Mouse (Mus musculus) heart, embryonic 16.5 days (tissue): ENCODE data around the gene Scn5a. TPM values are rescaled to one million over a fixed set of nuclear protein-coding genes. Genes with fewer than 3 reads are reported as not detected.

ENCODE experiments used
- ATAC-seq: fragments of 200-750 bp; cut with Nextera tagmentation; replicated peaks from 2 replicates; pipeline ENCODE4 v1.8.0; 2017; ENCODE audit warnings: moderate number of reproducible peaks; ENCODE audit not compliant: insufficient read depth, low FRiP score; ENCODE audit errors: extremely low read depth
- H3K27ac ChIP-seq: fragments of 300-500 bp; sonication (generic); 2 replicates; pipeline ENCODE4 v1.5.1; 2014; ENCODE audit warnings: mild to moderate bottlenecking, low read length, control low read depth, moderate library complexity
- H3K27me3 ChIP-seq: fragments of 300-500 bp; sonication (generic); 2 replicates; pipeline ENCODE4 v1.6.1; 2014; ENCODE audit warnings: low read length, mixed read lengths; ENCODE audit not compliant: control insufficient read depth, insufficient read depth
- H3K36me3 ChIP-seq: fragments of 300-500 bp; sonication (generic); 2 replicates; pipeline ENCODE4 v1.6.1; 2014; ENCODE audit not compliant: control insufficient read depth, insufficient read depth
- H3K4me1 ChIP-seq: fragments of 300-500 bp; sonication (generic); 2 replicates; pipeline ENCODE4 v1.6.1; 2014; ENCODE audit warnings: low read length, mixed read lengths; ENCODE audit not compliant: control insufficient read depth, insufficient read depth
- H3K4me2 ChIP-seq: fragments of 300-500 bp; sonication (generic); 2 replicates; pipeline ENCODE4 v1.6.1; 2014; ENCODE audit warnings: low read depth, mild to moderate bottlenecking, control low read depth, low read length
- H3K4me3 ChIP-seq: fragments of 300-500 bp; sonication (generic); 2 replicates; pipeline ENCODE4 v1.5.1; 2014; ENCODE audit warnings: mild to moderate bottlenecking, control low read depth, low read length
- H3K9ac ChIP-seq: fragments of 300-500 bp; sonication (generic); 2 replicates; pipeline ENCODE4 v1.6.1; 2014; ENCODE audit warnings: low read length, control low read depth
- H3K9me3 ChIP-seq: fragments of 300-500 bp; sonication (generic); replicated peaks from 2 replicates; pipeline ENCODE4 v1.6.1; 2016; ENCODE audit warnings: low read length; ENCODE audit not compliant: control insufficient read depth
- WGBS: fragments of 180-500 bp; shearing (Covaris S2); extraction: QIAGEN DNeasy Blood & Tissue Kit; methylation state at CpG from one replicate; pipeline ENCODE4 v1.1.7; 2014; 5-methylcytosine and 5-hydroxymethylcytosine counted together
- polyA plus RNA-seq: library from polyadenylated mRNA; unstranded; fragments of >200 nt; fragmentation: Nextera tagmentation; extraction: Ambion mirVana; gene quantifications from 2 replicates; pipeline ENCODE4 v1.2.1, GENCODE M21; 2015

The Scn5a gene
- polyA plus RNA-seq, 1 experiment from 2014 or later, result 7.5 TPM

GRCm38 (mm10) chr9:119589592-119589991 lies 10.8 kb upstream of the Scn5a start:
- H3K9ac ChIP-seq, result no peak overlapping the region
- no peak for ATAC-seq
- WGBS, result 87% methylated on average over 8 of the region's 8 CpGs

DNA sequence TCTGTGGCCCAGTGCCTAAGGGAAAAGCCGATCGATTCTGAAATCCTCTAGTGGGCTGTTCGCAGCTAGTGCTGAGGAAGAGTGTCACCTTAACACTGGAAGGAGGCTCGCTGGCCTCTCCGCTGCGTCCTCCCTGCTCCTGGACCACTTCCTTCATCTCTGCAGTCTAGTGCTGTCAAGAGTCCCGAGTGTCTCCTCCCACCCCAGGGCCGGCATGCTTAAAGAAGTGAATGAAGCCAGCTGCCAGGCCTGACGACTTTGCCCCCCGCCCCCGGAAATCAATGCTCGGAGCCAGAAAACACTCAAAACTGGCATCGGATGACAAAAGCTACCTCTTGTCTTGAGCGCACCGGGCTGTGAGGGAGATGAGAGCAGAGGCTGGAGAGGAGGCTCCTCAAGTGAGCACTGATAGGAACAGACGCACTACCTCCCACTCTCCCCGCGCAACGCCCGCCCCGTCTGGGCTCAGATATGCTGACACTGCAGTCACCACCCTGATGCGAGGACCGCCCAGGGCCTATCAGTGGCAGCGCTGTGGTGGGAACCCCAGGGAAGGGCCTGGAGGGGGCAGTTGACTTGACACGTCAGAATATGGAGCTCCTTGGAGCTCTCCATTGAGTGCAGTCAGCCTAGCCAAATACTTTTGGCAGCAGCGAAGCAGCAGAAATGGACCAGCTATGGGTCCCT lies 10.1 kb upstream of the Scn5a start:
- H3K36me3 ChIP-seq, result no peaks in the 10 kb centered on the region
- H3K9ac ChIP-seq, result no peak overlapping the region
- peak overlapping the region; percentile 49 for H3K4me2 ChIP-seq
- H3K9me3 ChIP-seq, result no peaks in the 10 kb centered on the region
- peak overlapping the region; percentile 5 for H3K4me3 ChIP-seq
- H3K4me1 ChIP-seq, result peaks cover 5% of the 10 kb centered on the region
- H3K27me3 ChIP-seq, result peaks cover 19% of the 10 kb centered on the region
- ATAC-seq, result peak; percentile 55; the same call in 1 of the 2 replicates
- WGBS, result 15% methylated on average over 26 of the region's 26 CpGs
- no peak overlapping the region for H3K27ac ChIP-seq

More at GRCm38 (mm10) chr9:119589592-119589991, 10.8 kb upstream of the Scn5a start:
- no peak overlapping the region for H3K4me2 ChIP-seq
- no peaks in the 10 kb centered on the region for H3K9me3 ChIP-seq
- peaks cover 5% of the 10 kb centered on the region for H3K4me1 ChIP-seq
- H3K27ac ChIP-seq, result no peak overlapping the region
- H3K36me3 ChIP-seq, result no peaks in the 10 kb centered on the region
- peaks cover 19% of the 10 kb centered on the region for H3K27me3 ChIP-seq
- H3K4me3 ChIP-seq, result no peak overlapping the region

DNA sequence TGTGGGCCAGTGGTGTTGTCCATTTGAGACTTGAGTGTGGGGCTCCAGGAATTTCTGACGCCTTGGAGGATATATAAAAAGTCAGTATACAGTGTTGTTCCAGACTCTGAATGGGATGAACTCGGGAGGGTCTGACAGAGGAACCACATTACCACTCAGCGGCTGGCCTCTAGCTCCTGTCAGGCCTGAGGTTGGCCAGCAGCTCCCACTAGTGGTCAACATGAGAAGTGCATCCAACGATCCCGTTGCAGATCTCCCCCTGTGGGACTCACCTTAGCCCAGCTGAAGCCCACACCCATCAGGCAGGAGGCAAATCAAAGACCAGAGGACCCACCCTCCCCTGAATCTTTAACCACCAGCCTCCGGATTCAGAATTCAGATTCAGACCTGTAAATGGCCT lies 1.9 kb upstream of the Scn5a start:
- ATAC-seq, result 0 out of 2 replicates have a peak, but pooled peaks have one; percentile 9
- Histone ChIP-seq H3K9ac (no peak overlapping the region), H3K27me3 (peaks cover 46% of the 10 kb centered on the region), H3K36me3 (no peaks in the 10 kb centered on the region), H3K9me3 (no peaks in the 10 kb centered on the region), H3K27ac (no peak overlapping the region), H3K4me1 (peaks cover 15% of the 10 kb centered on the region), H3K4me2 (no peak overlapping the region), H3K4me3 (no peak overlapping the region)
- under 1% methylated on average over 6 of the region's 6 CpGs for WGBS

- Histone ChIP-seq H3K9me3 (no peaks in the 10 kb centered on the region), H3K27me3 (peaks cover 48% of the 10 kb centered on the region), H3K4me2 (no peak overlapping the region), H3K9ac (no peak overlapping the region), H3K27ac (no peak overlapping the region), H3K36me3 (no peaks in the 10 kb centered on the region), H3K4me3 (no peak overlapping the region), H3K4me1 (peaks cover 19% of the 10 kb centered on the region)
- no peak for ATAC-seq
- 83% methylated on average over 17 of the region's 17 CpGs for WGBS
Observed at GRCm38 (mm10) chr9:119580187-119580586, 1.4 kb upstream of the Scn5a start.

DNA sequence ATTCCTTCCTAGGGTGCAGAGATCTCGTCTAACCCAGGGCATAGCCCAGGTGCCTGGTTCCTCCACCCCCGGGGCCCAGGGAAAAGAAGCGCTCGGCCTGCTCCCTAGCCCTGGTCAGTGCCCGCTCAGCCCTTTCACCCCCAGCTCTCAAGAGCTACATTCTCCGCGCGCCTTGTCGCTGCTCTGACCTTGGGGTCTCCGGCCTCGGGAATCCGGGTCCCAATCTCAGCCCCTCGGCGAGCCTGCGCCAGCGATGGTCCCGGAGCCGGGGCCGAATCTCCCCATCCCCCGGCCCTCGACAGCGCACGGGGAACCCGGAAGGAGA lies 543 bp downstream of the Scn5a start:
- Histone ChIP-seq H3K27ac (peak overlapping the region; percentile 25), H3K36me3 (no peaks in the 10 kb centered on the region), H3K4me1 (peaks cover 36% of the 10 kb centered on the region), H3K4me2 (peak overlapping the region; percentile 91), H3K27me3 (peaks cover 52% of the 10 kb centered on the region), H3K4me3 (peak overlapping the region; percentile 75), H3K9me3 (no peaks in the 10 kb centered on the region), H3K9ac (peak overlapping the region; percentile 87)
- 2% methylated on average over 23 of the region's 24 CpGs for WGBS
- ATAC-seq, result peak; percentile 21; the same call in 1 of the 2 replicates

GRCm38 (mm10) chr9:119576977-119577376 lies 1.8 kb downstream of the Scn5a start:
- Histone ChIP-seq H3K27me3 (peaks cover 58% of the 10 kb centered on the region), H3K9me3 (no peaks in the 10 kb centered on the region), H3K4me2 (peak overlapping the region; percentile 91), H3K27ac (no peak overlapping the region), H3K4me1 (peaks cover 45% of the 10 kb centered on the region), H3K9ac (no peak overlapping the region), H3K4me3 (peak overlapping the region; percentile 75; the same call in 1 of the 2 replicates), H3K36me3 (no peaks in the 10 kb centered on the region)
- ATAC-seq, result no peak
- WGBS, result 88% methylated on average over 2 of the region's 2 CpGs

DNA sequence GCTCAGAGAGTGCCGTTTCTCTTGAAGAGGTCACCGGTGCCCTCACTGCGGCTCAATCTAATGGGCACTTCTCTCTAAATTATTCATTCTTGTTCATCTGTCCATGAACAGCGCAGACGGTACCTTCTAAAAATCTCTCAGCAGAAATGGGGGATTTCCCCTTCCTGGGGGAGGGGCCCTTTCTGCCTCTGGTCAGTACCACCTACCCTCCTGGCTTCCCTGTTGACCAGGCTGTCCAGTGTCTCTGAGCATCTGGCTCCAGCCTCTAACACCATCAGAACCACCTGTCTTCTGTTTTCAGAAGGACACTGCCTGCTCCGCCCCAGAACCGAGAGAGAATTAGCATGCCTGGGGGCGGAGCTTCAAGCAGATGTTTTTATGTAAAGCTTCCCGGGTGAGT lies 3.1 kb downstream of the Scn5a start:
- no peak overlapping the region for H3K9ac ChIP-seq
- WGBS, result 56% methylated on average over 9 of the region's 9 CpGs
- H3K27ac ChIP-seq, result no peak overlapping the region
- peaks cover 48% of the 10 kb centered on the region for H3K4me1 ChIP-seq
- no peaks in the 10 kb centered on the region for H3K36me3 ChIP-seq
- no peak overlapping the region; the same call in 1 of the 2 replicates for H3K4me2 ChIP-seq
- H3K4me3 ChIP-seq, result no peak overlapping the region
- H3K27me3 ChIP-seq, result peaks cover 56% of the 10 kb centered on the region
- ATAC-seq, result no peak
- no peaks in the 10 kb centered on the region for H3K9me3 ChIP-seq

DNA sequence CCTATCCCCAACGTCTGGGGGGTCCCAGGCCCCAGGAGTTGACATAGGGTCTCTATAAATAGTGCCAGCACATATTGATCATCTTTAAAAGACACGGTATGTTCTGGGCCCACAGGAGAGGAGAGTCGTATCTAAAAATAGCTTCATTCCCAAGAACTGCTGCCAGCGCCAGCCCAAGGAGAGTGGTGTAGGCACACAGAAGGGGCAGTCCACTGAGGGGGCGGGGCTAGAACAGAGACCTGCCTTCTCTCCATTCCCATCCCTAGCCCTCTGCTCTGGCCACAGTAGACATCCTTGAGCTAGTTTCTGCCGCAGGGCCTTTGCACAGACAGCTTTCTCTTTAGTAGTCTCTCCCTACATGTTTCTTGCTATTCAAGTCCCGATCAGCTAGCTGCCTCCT lies 4.5 kb downstream of the Scn5a start:
- H3K4me1 ChIP-seq, result peaks cover 48% of the 10 kb centered on the region
- H3K36me3 ChIP-seq, result no peaks in the 10 kb centered on the region
- H3K4me2 ChIP-seq, result peak overlapping the region; percentile 34; the same call in 1 of the 2 replicates
- H3K27ac ChIP-seq, result peak overlapping the region; percentile 52
- H3K27me3 ChIP-seq, result peaks cover 54% of the 10 kb centered on the region
- 52% methylated on average over 7 of the region's 7 CpGs for WGBS
- 0 out of 2 replicates have a peak, but pooled peaks have one; percentile 39 for ATAC-seq
- H3K4me3 ChIP-seq, result no peak overlapping the region
- peak overlapping the region; percentile 38 for H3K9ac ChIP-seq
- no peaks in the 10 kb centered on the region for H3K9me3 ChIP-seq

- WGBS, result 54% methylated on average over 14 of the region's 14 CpGs
- peak overlapping the region; percentile 4; the same call in 1 of the 2 replicates for H3K27ac ChIP-seq
- peak overlapping the region; percentile 34; the same call in 1 of the 2 replicates for H3K9ac ChIP-seq
- ATAC-seq, result no peak
- H3K4me1 ChIP-seq, result peaks cover 44% of the 10 kb centered on the region
- peaks cover 46% of the 10 kb centered on the region for H3K27me3 ChIP-seq
- no peak overlapping the region for H3K4me3 ChIP-seq
- no peaks in the 10 kb centered on the region for H3K9me3 ChIP-seq
- H3K36me3 ChIP-seq, result no peaks in the 10 kb centered on the region
- H3K4me2 ChIP-seq, result no peak overlapping the region
Observed at GRCm38 (mm10) chr9:119573009-119573408, 5.8 kb downstream of the Scn5a start.
